In the genomic region with DNA sequence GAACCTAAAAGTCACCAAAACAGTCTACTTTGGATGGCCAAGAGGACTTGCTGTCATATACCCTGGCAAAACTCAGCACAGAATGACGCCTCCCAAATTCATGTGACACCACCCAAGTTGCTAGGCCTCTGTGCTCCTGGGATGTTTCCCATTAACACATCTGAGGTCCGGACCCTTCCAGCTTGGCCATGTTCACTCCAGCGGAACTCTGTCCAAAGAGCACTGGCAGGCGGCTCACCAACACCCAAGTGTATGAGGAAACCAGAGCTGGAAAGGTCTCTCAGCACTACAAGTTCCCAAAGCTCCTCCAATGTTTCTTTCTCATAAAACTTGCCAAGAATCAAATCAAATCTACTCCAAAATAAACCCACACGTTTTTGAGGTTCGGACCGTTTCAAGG, we compare ENCODE assay signal across 16 mouse cellular contexts.
DNase-seq lines count a peak whose midpoint lies in the region; ATAC-seq and TF ChIP-seq lines count a peak whose summit lies in the region.
"Had no signal": no experiment of that assay in that cellular context is flagged by ENCODE, and none has a peak within 500 bp of the region (broad histone marks: within the 10 kb centered on the region; RNA-seq: fewer than 3 reads in every experiment).

No protein-coding gene starts in this region.

- no peak overlapping the region for H3K27ac ChIP-seq in kidney, embryonic 14.5 days (ENCODE audit: low read depth, low read length)
- peak overlapping the region; percentile 59 for H3K27ac ChIP-seq in gastrocnemius, adult 2 months
- no peak overlapping the region for H3K27ac ChIP-seq in forebrain, embryonic 13.5 days
- no peak overlapping the region for H3K27ac ChIP-seq in midbrain, embryonic 15.5 days
- H3K27ac ChIP-seq: forebrain, embryonic 10.5 days; heart, embryonic 13.5 days; liver, embryonic 14.5 days; stomach, postnatal 0 days had no signal

- WGBS in kidney, embryonic 14.5 days, result 85% methylated on average over 7 of the region's 7 CpGs
- 89% methylated on average over 7 of the region's 7 CpGs for WGBS in forebrain, embryonic 13.5 days
- 92% methylated on average over 7 of the region's 7 CpGs for WGBS in midbrain, embryonic 15.5 days

- peak; percentile 37 for DNase-seq in kidney, adult 11 months
- DNase-seq in gastrocnemius, adult 2 months, result peak; percentile 80
- DNase-seq in heart, postnatal 36 days, result peak; percentile 65 to 71
- peak; percentile 55 for DNase-seq in lung, postnatal 10 days
- no peak for DNase-seq in layer of hippocampus, adult 18-20 months (ENCODE audit: low spot score in 2 of 2)
- DNase-seq: cerebellum, adult 11-12 months; layer of hippocampus, postnatal 36 days; midbrain, embryonic 14.5 days; right cerebral cortex, postnatal 25 days had no signal

- H3K4me1 ChIP-seq in kidney, embryonic 14.5 days (ENCODE audit: control insufficient read depth, insufficient read depth, low read length), result no peaks in the 10 kb centered on the region
- H3K4me1 ChIP-seq in forebrain, embryonic 13.5 days, result no peaks in the 10 kb centered on the region
- H3K4me1 ChIP-seq in midbrain, embryonic 15.5 days, result no peaks in the 10 kb centered on the region
- H3K4me1 ChIP-seq: heart, embryonic 13.5 days had no signal

- H3K27me3 ChIP-seq in kidney, embryonic 14.5 days (ENCODE audit: control insufficient read depth, insufficient read depth, low read length), result no peaks in the 10 kb centered on the region
- H3K27me3 ChIP-seq in forebrain, embryonic 13.5 days, result no peaks in the 10 kb centered on the region
- no peaks in the 10 kb centered on the region for H3K27me3 ChIP-seq in midbrain, embryonic 15.5 days (replicated peaks)
- H3K27me3 ChIP-seq: heart, embryonic 13.5 days had no signal

- no peak overlapping the region for H3K9ac ChIP-seq in kidney, embryonic 14.5 days (ENCODE audit: low read depth, low read length)
- H3K9ac ChIP-seq in forebrain, embryonic 13.5 days, result no peak overlapping the region
- no peak overlapping the region for H3K9ac ChIP-seq in midbrain, embryonic 15.5 days
- H3K9ac ChIP-seq: heart, embryonic 13.5 days; liver, embryonic 14.5 days had no signal

- H3K4me2 ChIP-seq in kidney, embryonic 14.5 days (replicated peaks; ENCODE audit: low read depth, low read length), result no peak overlapping the region
- H3K4me2 ChIP-seq in forebrain, embryonic 13.5 days, result no peak overlapping the region
- H3K4me2 ChIP-seq in midbrain, embryonic 15.5 days, result no peak overlapping the region
- H3K4me2 ChIP-seq: heart, embryonic 13.5 days had no signal

- no peak for ATAC-seq in kidney, embryonic 14.5 days (ENCODE audit: low FRiP score, low TSS enrichment)
- no peak for ATAC-seq in forebrain, embryonic 13.5 days
- ATAC-seq in midbrain, embryonic 15.5 days (replicated peaks), result no peak

- no peak for TF ChIP-seq CTCF in gastrocnemius, adult 2 months (IDR thresholded peaks at IDR 0.05)

- no peaks in the 10 kb centered on the region for H3K9me3 ChIP-seq in kidney, embryonic 14.5 days (ENCODE audit: control insufficient read depth, low read length)
- H3K9me3 ChIP-seq in forebrain, embryonic 13.5 days (replicated peaks), result no peaks in the 10 kb centered on the region
- no peaks in the 10 kb centered on the region for H3K9me3 ChIP-seq in midbrain, embryonic 15.5 days
- H3K9me3 ChIP-seq: forebrain, embryonic 10.5 days; heart, embryonic 13.5 days had no signal

- intact Hi-C loops in gastrocnemius, adult 2 months (cut with DNase I), result no loop called here
- intact Hi-C loops in heart, postnatal 36 days (cut with DNase I), result no loop called here

- no peak overlapping the region for H3K4me3 ChIP-seq in kidney, embryonic 14.5 days (ENCODE audit: low read length)
- H3K4me3 ChIP-seq in gastrocnemius, adult 2 months, result peak overlapping the region; percentile 15; the same call in 1 of the 2 replicates
- H3K4me3 ChIP-seq in forebrain, embryonic 13.5 days, result no peak overlapping the region
- no peak overlapping the region for H3K4me3 ChIP-seq in midbrain, embryonic 15.5 days
- H3K4me3 ChIP-seq: forebrain, embryonic 10.5 days; heart, embryonic 13.5 days had no signal

- H3K36me3 ChIP-seq in kidney, embryonic 14.5 days (ENCODE audit: control insufficient read depth, insufficient read depth, low read length), result no peaks in the 10 kb centered on the region
- H3K36me3 ChIP-seq in forebrain, embryonic 13.5 days (ENCODE audit: poor library complexity, severe bottlenecking), result no peaks in the 10 kb centered on the region
- no peaks in the 10 kb centered on the region for H3K36me3 ChIP-seq in midbrain, embryonic 15.5 days (replicated peaks)
- H3K36me3 ChIP-seq: forebrain, embryonic 10.5 days; heart, embryonic 13.5 days had no signal

Comparison
In these comparisons a context has a peak if more than half of its experiments do, and no peak if none do; other contexts are left out.
1. DNase-seq: peak in kidney, adult 11 months (single experiment), gastrocnemius, adult 2 months (single experiment), heart, postnatal 36 days (2 of 2) and lung, postnatal 10 days (single experiment); none in layer of hippocampus, adult 18-20 months (0 of 2).